Mouse (Mus musculus) cerebellum, adult 2 months (tissue): ENCODE results near the gene Hdac7.

Experiments used
- CTCF ChIP-seq: fragments of 200-500 bp; IDR thresholded peaks from 2 replicates; pipeline ENCODE4 v1.5.1; 2011; ENCODE audit warnings: low read depth, mild to moderate bottlenecking, control low read depth, low read length, moderate library complexity, borderline replicate concordance; ENCODE audit not compliant: insufficient read depth
- POLR2A ChIP-seq: fragments of 200-500 bp; IDR thresholded peaks from 2 replicates; pipeline ENCODE4 v1.6.1; 2011; ENCODE audit warnings: low read length, control low read depth, borderline replicate concordance; ENCODE audit not compliant: insufficient read depth

- TF ChIP-seq CTCF, result no peak
- TF ChIP-seq POLR2A, result no peak
These were observed 18.7 kb upstream of the Hdac7 start for GRCm38 (mm10) chr15:97862881-97863493.
